Mouse (Mus musculus) bone marrow, adult 2 months (tissue): ENCODE measurements around the gene Vmn2r24. TPM values are rescaled to one million over a fixed set of nuclear protein-coding genes. Genes with fewer than 3 reads are reported as not detected.
"Not testable (repeated sequence)": the region's sequence is repeated elsewhere in the genome, so short reads cannot be mapped to it uniquely, and the experiment has no call there.

ENCODE experiments used
- H3K27ac ChIP-seq: fragments of 200-500 bp; 2 replicates; pipeline ENCODE4 v1.5.1; 2012; ENCODE audit warnings: low read depth, mild to moderate bottlenecking, control low read depth, inconsistent platforms, low read length; ENCODE audit not compliant: control insufficient read depth, poor library complexity, insufficient read depth
- H3K4me1 ChIP-seq: fragments of 200-500 bp; 2 replicates; pipeline ENCODE4 v1.6.1; 2011; ENCODE audit warnings: low read length; ENCODE audit not compliant: control insufficient read depth, insufficient read depth
- H3K4me3 ChIP-seq: fragments of 200-500 bp; replicated peaks from 2 replicates; pipeline ENCODE3; 2011; ENCODE audit warnings: mild to moderate bottlenecking, low read depth, low read length, control low read depth; ENCODE audit not compliant: control insufficient read depth
- CTCF ChIP-seq: fragments of 200-500 bp; IDR thresholded peaks from 2 replicates; pipeline ENCODE4 v1.5.1; 2011; ENCODE audit warnings: low read length, control low read depth; ENCODE audit not compliant: control insufficient read depth, insufficient read depth
- POLR2A ChIP-seq: fragments of 200-500 bp; IDR thresholded peaks from 2 replicates; pipeline ENCODE4 v1.6.1; 2011; ENCODE audit warnings: low read depth, mild to moderate bottlenecking, control low read depth, low read length, borderline replicate concordance; ENCODE audit not compliant: control insufficient read depth
- WGBS: fragments of 180-500 bp; shearing (Covaris S2); methylation state at CpG from one replicate; pipeline ENCODE4 v1.1.7; 2018; 5-methylcytosine and 5-hydroxymethylcytosine counted together
- polyA plus RNA-seq: library from polyadenylated mRNA; stranded (reverse); fragments of >200 nt; gene quantifications from 2 replicates; pipeline ENCODE4 v1.2.4, GENCODE M21; 2011; ENCODE audit warnings: low replicate concordance; ENCODE audit not compliant: missing spikeins, insufficient read depth, insufficient read length

The Vmn2r24 gene
- polyA plus RNA-seq, result not detected in 2 replicates

DNA sequence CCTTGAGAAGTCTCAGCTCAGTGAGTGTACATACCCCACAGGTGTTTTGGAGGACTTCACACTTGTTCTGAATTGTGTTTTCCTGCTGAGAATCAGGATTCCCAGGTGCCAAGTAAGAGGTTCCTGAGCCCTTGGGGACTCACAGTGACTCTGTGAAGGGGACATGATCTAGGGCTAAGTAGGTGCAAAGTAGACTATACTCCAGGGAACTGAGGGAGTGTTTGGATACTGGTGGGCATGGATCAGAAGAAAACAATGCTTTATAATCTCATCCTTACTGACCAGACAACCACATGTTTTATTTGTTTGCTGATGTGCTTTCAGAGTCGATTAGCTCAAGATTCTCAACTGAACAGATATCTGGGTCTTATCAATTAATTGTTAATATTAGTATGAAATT lies at the start of gene Vmn2r24:
Vmn2r24 (plus strand) TSS at position 301 of the 400 bp plus-strand sequence.
- Histone ChIP-seq H3K4me3 (no peak within 1 kb of the TSS), H3K27ac (no peak within 1 kb of the TSS), H3K4me1 (no peaks in the 10 kb centered on the region)
- TF ChIP-seq POLR2A, result no peak
- WGBS, result 73% methylated on average over 1 of the region's 1 CpGs

DNA sequence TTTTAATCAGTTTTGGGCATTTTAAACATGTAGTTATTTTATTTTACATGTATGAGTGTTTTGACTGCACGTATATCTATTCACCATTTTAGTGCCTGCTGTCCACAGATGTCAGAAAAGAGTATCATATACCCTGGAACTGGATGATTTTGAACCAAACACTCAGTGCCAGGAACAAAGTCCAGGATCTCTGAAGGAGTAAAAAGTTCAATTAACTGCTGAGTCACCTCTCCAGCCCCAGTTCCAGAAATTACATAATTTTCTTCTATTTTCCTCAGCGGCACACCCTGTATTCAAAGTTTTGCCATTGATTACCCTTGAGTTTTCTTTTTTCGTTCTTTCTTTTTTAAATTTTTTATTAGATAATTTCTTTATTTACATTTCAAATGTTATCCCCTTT lies 8.6 kb upstream of the Vmn2r24 start:
- no peak overlapping the region for H3K27ac ChIP-seq
- H3K4me1 ChIP-seq, result no peaks in the 10 kb centered on the region
- TF ChIP-seq CTCF (no peak), POLR2A (no peak)
- WGBS, result 75% methylated on average over 3 of the region's 3 CpGs
- no peak overlapping the region for H3K4me3 ChIP-seq

- TF ChIP-seq POLR2A (no peak), CTCF (no peak)
- no peak overlapping the region for H3K4me3 ChIP-seq
- 62% methylated on average over 2 of the region's 2 CpGs for WGBS
- no peak overlapping the region for H3K27ac ChIP-seq
- H3K4me1 ChIP-seq, result no peaks in the 10 kb centered on the region
Observed at GRCm38 (mm10) chr6:123784857-123785256, 6.2 kb downstream of the Vmn2r24 start.

- no peak for TF ChIP-seq CTCF
- no peak for TF ChIP-seq POLR2A
- H3K27ac ChIP-seq, result no peak overlapping the region
- H3K4me1 ChIP-seq, result no peaks in the 10 kb centered on the region
- 59% methylated on average over 9 of the region's 9 CpGs for WGBS
- H3K4me3 ChIP-seq, result no peak overlapping the region
Observed at GRCm38 (mm10) chr6:123793746-123794145, 15.1 kb downstream of the Vmn2r24 start.

DNA sequence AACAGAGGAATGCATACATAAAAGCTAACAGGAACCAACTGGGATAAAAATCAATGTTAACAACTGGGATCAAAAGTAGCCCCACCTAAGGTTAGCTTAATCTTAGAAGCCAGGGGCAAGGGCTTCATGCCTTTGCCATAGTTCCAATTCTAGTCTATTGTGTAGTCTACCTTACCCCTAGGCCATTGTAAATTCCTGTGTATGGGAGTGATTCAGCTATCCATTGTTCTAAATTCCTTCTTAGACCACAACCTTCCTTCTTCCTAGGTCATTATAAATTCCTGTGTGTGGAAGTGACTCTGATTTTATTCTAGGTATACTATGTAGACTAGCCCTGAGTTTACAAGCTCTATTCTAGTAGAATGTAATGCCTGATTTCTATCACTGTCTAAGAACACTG lies 31.6 kb downstream of the Vmn2r24 start:
- H3K4me3 ChIP-seq, H3K27ac ChIP-seq, H3K4me1 ChIP-seq: not testable (repeated sequence)

- TF ChIP-seq CTCF (no peak), POLR2A (no peak)
- WGBS, result 73% methylated on average over 8 of the region's 8 CpGs
Observed at GRCm38 (mm10) chr6:123819951-123820350, 41.3 kb downstream of the Vmn2r24 start.

DNA sequence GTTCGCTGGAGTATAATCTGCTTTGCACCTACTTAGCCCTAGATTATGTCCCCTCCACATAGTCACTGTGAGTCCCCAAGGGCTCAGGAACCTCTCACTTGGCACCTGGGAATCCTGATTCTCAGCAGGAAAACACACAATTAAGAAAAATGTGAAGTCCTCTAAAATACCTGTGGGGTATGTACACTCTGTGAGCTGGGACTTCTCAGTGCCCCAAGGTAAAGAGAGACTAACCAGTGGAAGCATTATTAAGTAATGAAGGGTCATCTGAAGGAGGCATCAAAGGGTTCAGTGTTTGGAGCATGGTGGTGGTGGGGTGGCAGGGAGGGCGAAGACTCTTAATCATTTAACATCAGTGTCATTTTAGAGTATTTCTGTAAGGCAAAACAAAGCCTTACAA lies 74.7 kb downstream of the Vmn2r24 start, which contains the start of gene Vmn2r25:
Vmn2r25 (minus strand) TSS at position 101 of the 400 bp plus-strand sequence.
- H3K4me3 ChIP-seq, H3K27ac ChIP-seq, H3K4me1 ChIP-seq: not testable (repeated sequence)
- 65% methylated on average over 2 of the region's 2 CpGs for WGBS

More at GRCm38 (mm10) chr6:123819951-123820350, 41.3 kb downstream of the Vmn2r24 start:
- no peaks in the 10 kb centered on the region for H3K4me1 ChIP-seq
- no peak overlapping the region for H3K4me3 ChIP-seq
- no peak overlapping the region for H3K27ac ChIP-seq

Other genes with a start within 250 kb of the Vmn2r24 start
- not detected in 2 replicates for gene Vmn2r21, start 245.5 kb upstream of the Vmn2r24 start, polyA plus RNA-seq
- not detected in 2 replicates for gene Vmn2r22, start 128.2 kb upstream of the Vmn2r24 start, polyA plus RNA-seq
- gene Vmn2r23, start 76.2 kb upstream of the Vmn2r24 start, polyA plus RNA-seq, result not detected in 2 replicates
- 0.14 and 0.27 TPM in 2 replicates for gene Vmn2r25, start 74.6 kb downstream of the Vmn2r24 start, polyA plus RNA-seq
- gene Vmn2r26, start 245.7 kb downstream of the Vmn2r24 start, polyA plus RNA-seq, result 0.14 TPM in 1 of 2 replicates, not detected in the other